In genomic region chr2:142700689-142701088, GRCm38 (mm10) we compare ENCODE assay signal across 9 mouse cellular contexts.
DNase-seq lines count a peak whose midpoint lies in the region; ATAC-seq lines count a peak whose summit lies in the region.
"Had no signal": no experiment of that assay in that cellular context is flagged by ENCODE, and none has a peak within 500 bp of the region (broad histone marks: within the 10 kb centered on the region; RNA-seq: fewer than 3 reads in every experiment).

No protein-coding gene starts in this region.

- H3K4me2 ChIP-seq in midbrain, embryonic 12.5 days (replicated peaks): no peak overlapping the region
- H3K4me2 ChIP-seq in midbrain, embryonic 16.5 days (ENCODE audit: low read length): no peak overlapping the region

- peaks cover 5% of the 10 kb centered on the region; the same call in 1 of the 2 replicates for H3K4me1 ChIP-seq in midbrain, embryonic 12.5 days
- no peaks in the 10 kb centered on the region for H3K4me1 ChIP-seq in midbrain, embryonic 16.5 days (ENCODE audit: control insufficient read depth, insufficient read depth, low read length)

- no peak overlapping the region for H3K9ac ChIP-seq in midbrain, embryonic 12.5 days (replicated peaks)
- no peak overlapping the region for H3K9ac ChIP-seq in midbrain, embryonic 16.5 days (ENCODE audit: low read depth, low read length)

- ATAC-seq in midbrain, embryonic 12.5 days (ENCODE audit: low FRiP score, low read depth): peak; percentile 65
- no peak for ATAC-seq in midbrain, embryonic 16.5 days

- H3K27me3 ChIP-seq in midbrain, embryonic 12.5 days: no peaks in the 10 kb centered on the region; the same call in 1 of the 2 replicates
- H3K27me3 ChIP-seq in midbrain, embryonic 16.5 days (ENCODE audit: control insufficient read depth, insufficient read depth, low read depth, low read length): no peaks in the 10 kb centered on the region

- WGBS in midbrain, embryonic 12.5 days: 41% methylated on average over 4 of the region's 4 CpGs
- 48% methylated on average over 4 of the region's 4 CpGs for WGBS in midbrain, embryonic 16.5 days

- H3K4me3 ChIP-seq in midbrain, embryonic 12.5 days: no peak overlapping the region
- H3K4me3 ChIP-seq in midbrain, embryonic 16.5 days (ENCODE audit: low read depth, low read length): no peak overlapping the region

- peak; percentile 52 for DNase-seq in adrenal gland, postnatal 10 days
- DNase-seq in adrenal gland, adult 8-10 months: no peak
- DNase-seq in left cerebral cortex, adult 18-20 months (ENCODE audit: low spot score in 2 of 2): peak; percentile 28 to 35
- peak; percentile 11 for DNase-seq in skeletal muscle tissue, adult 2 months (ENCODE audit: low read depth, low spot score)
- no peak for DNase-seq in spleen, postnatal 14 days (ENCODE audit: low spot score in 2 of 2)
- DNase-seq in ovary, postnatal 10 days (ENCODE audit: low spot score): no peak
- DNase-seq: thymus, postnatal 25 days had no signal

- no peaks in the 10 kb centered on the region for H3K9me3 ChIP-seq in midbrain, embryonic 12.5 days
- H3K9me3 ChIP-seq in midbrain, embryonic 16.5 days (replicated peaks; ENCODE audit: control insufficient read depth, low read length, poor library complexity, severe bottlenecking): no peaks in the 10 kb centered on the region

- H3K36me3 ChIP-seq in midbrain, embryonic 12.5 days: no peaks in the 10 kb centered on the region
- H3K36me3 ChIP-seq in midbrain, embryonic 16.5 days (ENCODE audit: control insufficient read depth, insufficient read depth, low read length): no peaks in the 10 kb centered on the region

- no peak overlapping the region for H3K27ac ChIP-seq in midbrain, embryonic 12.5 days (replicated peaks)
- no peak overlapping the region for H3K27ac ChIP-seq in midbrain, embryonic 16.5 days (ENCODE audit: low read length)

Comparison
In these comparisons a context has a peak if more than half of its experiments do, and no peak if none do; other contexts are left out.
1. DNase-seq: peak in adrenal gland, postnatal 10 days (single experiment), left cerebral cortex, adult 18-20 months (2 of 2) and skeletal muscle tissue, adult 2 months (single experiment); none in adrenal gland, adult 8-10 months (single experiment), spleen, postnatal 14 days (0 of 2) and ovary, postnatal 10 days (single experiment).